Mouse (Mus musculus) left cerebral cortex, adult 18-20 months (tissue): Measurements from ENCODE around the gene Hadh. TPM values are rescaled to one million over a fixed set of nuclear protein-coding genes. Genes with fewer than 3 reads are reported as not detected.

Source experiments
- DNase-seq, 2 experiments: peaks; one replicate each; pipeline ENCODE4 v3.0.0; 2021 to 2022; ENCODE audit warnings: low spot score in 2 of 2, mixed read lengths in 1 of 2
- total RNA-seq, 2 experiments: library from RNA; stranded (reverse); gene quantifications; 2 replicates each; pipeline ENCODE4 v1.2.3; 2021

Gene Hadh
- total RNA-seq, 2 experiments from 2014 or later = 18.7 to 20.3 TPM

DNA sequence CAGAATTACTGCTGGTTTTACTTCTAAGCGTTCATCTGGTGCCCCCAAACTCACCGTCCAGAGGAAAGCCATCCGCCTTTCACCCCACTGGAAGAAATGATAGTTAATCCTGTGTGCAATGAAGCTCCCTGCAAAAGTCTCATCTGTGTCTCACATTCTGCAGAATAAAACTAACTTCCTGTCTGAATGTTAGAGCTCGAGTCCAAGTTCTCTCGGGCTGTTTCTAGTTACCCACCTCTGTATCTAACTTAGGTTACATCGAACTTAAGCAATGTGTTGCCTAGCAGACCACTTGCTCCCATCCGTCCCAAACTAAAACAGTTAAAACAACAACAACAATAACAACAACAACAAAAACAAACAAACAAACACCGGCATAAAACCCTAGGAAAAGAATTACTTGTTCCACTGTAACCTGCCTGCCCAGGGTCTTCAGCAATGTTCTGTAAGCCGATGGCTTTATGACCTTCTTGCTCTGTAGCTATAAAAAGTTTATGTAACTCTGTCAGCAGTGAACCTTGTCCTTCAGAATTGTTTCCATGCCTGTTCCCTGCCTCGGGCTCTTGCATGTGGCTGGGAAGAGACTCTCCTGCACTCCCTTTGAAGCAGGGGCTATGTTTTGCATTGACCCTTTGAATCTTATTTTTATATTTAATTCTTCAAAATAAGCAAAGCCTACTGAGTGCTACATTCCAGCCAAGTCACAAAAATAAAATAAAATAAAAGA lies 636 bp upstream of the Hadh start:
- no peak for DNase-seq

GRCm38 (mm10) chr3:131271157-131271556 lies 744 bp downstream of the Hadh start:
- no peak for DNase-seq

DNA sequence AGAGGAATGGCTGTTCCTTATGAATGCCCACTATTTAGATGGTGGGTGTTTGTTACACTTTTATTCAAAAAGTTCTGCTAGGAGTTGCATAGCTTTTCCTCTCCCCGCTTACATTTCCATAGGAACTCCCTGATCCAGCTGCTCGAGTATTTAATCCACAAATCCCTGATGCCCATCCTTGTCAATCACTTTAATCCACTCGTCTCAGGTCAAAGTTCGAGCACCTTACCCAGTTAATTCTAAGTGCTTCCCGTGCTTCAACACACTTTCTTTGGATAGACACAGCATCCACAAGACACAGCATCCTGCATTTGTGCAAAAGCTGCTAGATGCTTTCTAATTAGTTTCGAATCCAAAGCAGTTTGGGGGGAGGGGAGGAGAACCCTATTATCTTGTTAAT lies 1.5 kb downstream of the Hadh start:
- no peak for DNase-seq

DNA sequence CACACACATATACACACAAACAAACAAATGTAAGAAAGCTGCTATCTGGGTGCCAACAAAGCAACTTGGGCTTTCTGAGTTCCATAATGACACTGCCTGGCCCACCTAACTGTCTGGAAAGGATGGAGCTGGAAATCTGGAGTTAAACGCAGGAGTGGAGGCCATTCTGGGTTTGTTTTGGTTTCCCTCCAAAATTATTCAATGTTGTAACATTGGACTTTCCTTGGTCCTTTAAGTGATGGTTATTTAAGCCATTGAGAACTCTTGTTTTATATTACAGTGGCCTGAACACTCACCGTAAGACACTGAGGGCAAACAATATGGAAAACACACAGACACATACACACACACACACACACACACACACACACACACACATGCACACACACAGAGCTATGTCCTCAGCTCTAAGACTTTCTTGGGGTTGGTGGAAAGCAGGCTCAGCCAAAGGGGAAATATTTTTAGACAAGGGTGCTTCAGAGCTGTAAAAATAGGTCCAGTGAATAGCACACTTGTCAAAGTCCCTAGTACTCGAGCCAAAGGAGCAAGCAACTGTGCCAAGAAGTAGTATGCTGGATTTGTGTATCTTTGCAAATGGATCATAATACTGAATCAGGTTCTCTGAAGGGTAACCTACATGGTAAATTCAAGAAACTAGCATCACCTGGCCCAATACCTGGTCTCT lies 5.4 kb downstream of the Hadh start:
- DNase-seq = no peak

DNA sequence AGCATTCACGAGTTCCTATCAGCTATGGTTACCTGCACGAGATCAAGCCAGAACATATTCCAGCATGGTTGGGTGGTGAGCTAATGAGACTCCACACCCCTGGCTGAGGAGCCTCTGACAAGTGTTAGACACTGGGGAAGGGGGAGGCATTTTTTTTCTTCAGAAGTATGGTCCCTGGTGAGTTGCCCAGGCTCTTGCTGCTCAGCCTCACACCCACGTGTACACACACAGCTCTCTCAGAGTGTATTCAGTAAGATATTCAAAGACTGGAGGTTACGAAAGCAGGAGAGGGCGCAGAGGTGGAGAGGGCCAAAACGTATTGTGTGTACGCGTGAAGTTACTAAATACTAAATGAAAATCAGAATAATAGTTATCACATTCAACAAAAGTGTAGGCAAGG lies 6.4 kb downstream of the Hadh start:
- DNase-seq = peak in 1 of 2 experiments; percentile 9

DNA sequence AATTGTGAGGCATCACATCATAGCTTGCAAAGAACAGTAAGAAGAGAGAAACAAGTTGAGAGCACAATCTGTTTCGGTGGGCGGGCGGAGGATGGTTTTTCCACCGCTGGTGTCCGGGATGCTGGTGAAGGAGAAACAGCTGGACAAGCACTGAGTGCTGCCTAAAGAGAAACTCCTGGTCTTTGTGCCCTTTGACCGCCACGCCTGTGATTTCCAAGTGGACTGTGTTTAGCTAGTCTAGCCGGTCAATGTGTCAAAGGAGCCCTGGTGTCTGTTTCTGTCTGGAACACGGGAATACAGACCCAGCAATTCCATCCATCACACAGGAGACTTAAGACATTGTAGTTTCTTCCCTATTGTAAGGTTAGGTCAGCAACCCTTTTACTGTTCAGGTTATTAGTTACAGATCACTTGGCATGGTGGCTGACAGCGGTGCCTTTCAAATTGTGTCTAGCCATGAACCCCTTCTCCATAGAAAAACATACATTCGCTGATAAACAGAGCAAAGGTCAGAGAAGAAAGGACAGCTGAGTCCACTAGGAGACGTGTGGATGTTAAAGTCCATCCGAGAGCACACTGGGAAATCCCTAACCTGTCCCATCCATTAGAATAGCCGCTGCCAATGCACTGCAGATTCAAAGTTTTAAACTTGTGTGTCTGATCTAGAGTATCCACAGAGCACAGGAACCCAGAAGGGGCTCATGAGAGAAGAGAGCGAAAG lies 8.0 kb downstream of the Hadh start:
- no peak for DNase-seq

DNA sequence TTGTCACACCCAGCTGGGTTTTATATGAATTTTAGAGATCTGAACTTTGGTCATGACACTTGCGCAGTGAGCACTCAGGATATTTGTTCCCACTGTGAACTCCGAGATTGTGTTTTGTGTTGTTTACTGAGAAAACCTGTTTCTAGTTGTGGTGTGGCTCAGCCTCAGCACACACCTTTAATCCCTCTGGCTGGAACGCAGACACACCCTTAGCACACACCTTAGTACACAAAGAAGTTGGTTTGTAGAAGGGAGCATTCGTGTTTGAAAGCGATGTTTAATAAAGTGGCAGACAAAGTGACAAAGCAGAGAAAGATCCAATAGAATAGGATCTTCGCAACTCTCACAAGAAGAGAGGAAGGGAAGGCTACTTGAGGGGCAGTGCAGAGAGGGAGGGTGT lies 11.5 kb downstream of the Hadh start:
- no peak for DNase-seq

GRCm38 (mm10) chr3:131259392-131259965 lies 12.4 kb downstream of the Hadh start:
- no peak for DNase-seq

GRCm38 (mm10) chr3:131258921-131259320 lies 13.0 kb downstream of the Hadh start:
- no peak for DNase-seq

- no peak for DNase-seq
Measured at GRCm38 (mm10) chr3:131255399-131255981, 16.4 kb downstream of the Hadh start.

- no peak for DNase-seq
Measured at GRCm38 (mm10) chr3:131254991-131255390, 16.9 kb downstream of the Hadh start.

- DNase-seq = no peak
Measured at GRCm38 (mm10) chr3:131251601-131252000, 20.3 kb downstream of the Hadh start.

DNA sequence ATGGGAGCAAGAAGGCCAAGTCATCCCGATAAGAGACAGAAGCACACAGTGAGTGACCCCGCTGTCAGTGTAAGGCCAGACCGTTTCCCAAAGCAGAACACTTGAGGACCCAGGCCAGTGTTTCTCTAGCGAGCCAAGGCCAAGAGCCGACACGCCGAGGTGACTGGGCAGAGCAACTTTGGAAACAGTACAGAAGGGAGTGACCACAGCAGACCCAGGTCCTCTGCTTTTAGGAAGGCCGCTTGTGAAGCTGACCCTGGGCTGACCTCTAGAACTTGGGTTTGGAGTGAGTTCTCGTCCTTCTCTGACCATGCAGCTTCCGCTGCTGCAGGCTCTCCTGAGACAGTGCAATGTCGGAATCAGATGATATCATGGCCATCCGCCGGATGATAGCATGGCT lies 20.9 kb downstream of the Hadh start:
- no peak for DNase-seq

DNA sequence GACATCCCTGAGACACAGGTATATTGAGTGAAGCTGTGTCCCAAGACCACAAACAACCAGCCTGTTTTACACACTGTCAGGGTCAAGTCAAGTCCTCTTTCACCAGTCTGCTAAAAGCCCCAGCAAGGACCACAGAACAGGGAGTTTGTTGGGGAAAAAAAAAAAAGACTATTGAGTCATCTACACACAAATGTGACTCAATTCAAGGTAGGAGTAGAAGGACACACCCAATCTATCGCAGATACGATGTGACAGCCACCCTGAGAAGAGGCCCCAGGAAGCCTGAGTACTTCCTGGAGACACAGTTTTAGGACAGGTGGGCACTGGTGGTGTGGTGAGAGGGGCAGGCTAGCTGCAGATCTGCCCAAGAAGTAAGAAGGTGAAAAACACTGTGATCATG lies 21.6 kb downstream of the Hadh start:
- no peak for DNase-seq

DNA sequence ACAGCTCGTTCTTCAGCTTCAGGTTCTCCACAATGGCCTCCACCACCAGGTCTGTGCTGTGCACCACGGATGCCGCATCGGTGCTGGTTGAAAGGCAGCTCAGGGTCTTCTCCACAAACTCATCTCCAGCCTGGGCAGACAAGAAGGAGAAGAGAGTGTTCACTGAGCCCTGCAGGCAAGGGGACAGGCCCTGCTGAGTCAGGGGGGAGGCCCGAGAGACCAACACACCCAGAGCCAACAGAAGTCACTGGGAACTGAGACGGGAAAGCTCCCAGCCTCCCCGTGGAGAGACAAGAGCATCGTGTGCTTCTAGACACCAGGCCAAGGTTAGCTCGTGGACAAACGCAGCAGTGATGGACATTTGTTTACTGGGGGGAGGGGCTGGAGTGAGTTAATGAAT lies 23.5 kb downstream of the Hadh start:
- no peak for DNase-seq

DNA sequence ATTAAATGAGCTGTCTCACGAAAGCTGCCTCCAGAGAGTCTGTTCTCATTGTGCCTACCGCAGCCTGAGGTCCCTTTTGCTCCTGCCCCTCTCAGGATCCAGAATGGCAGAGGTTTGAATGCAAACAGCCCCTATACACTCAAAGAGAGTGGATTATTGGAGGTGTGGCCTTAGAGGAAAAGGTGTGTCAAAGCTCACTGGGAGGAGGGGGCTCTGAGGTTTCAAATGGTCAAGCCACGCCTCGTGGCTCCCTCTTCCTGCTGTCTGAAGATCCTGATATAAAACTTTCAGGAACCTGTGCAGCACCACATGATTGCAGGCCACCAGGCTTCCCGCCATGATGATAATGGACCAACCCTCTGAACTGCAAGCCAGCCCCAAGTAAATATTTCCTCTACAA lies 24.1 kb downstream of the Hadh start:
- DNase-seq = no peak

DNA sequence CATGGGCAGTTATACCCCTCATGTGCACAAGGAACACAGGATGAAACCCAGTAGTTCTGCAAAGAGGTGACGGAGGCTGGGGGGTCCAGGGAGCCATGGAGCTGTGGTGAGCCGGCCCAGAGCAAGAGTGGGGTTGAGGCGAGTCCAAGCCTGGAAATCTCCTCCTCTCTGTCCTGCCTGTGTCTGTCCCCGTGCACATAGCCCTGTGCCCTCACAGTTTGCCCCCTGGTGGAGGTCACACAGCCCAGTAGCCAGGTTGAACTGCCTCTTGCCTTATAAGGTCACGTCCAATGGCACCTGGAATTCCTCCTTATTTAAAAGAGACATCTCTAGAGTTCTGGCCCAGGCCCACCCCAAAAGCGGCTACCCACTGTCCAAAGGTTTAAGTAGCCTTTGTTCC lies 24.5 kb downstream of the Hadh start:
- no peak for DNase-seq

DNA sequence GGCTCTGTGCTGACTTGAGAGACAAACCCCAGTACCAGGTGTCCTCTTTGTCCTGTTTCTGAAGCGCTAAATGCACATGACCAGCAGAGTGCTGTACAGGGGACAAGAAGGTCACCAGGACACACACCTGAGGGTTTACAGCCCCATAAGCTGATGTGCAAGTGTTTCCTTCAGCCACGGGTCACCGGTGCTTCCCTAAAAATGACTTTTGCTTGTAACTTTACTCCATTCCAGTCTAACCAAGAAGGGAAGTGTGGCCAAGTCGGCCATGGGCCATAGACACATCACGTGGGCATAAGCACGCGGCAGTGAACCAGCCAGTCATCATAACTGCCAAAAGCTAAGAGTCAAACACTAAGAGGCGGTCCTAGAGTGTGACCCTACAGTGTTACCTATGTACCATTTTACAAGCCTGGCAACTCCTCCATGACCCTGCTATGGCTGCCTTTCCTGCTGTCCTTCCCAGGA lies 25.3 kb downstream of the Hadh start:
- no peak for DNase-seq

DNA sequence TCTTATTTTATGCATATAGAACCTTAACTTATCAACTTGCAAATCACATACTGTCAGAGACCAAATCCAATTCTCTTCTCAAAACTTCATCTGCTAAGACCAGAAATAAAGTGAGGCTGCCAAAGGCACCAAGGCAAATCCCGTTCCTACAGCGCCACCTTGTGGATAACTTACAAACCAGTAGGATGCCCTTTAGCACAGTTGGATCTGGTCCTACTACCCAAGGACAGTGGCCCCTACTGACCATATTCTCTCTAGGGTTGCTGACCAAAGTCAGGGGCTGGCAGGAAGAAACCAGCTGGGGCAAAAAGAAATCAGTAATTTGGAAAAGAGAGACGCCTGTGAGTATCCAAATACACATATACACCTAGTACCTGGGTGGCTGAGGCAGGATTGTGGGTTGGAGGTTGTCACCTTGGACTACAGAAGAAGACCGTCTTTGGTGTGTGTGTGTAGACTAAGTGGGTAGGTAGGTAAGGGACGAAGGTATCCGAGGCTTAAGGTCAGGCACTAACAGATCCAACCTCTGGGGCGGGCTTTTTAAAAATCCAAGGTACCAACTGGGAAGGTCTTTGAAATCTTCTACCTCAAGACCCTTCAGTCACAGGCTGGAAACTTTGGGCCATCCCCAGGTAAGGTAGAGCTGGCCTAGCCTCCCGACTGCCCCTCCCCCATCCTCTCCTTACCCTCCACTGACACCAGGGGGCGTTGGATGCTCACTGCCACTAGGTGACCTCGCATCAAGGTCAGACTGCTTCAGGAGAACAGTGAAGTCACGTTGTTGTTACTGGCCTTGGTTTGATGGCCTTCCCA lies 25.9 kb downstream of the Hadh start:
- peak; percentile 59 to 77 for DNase-seq

DNA sequence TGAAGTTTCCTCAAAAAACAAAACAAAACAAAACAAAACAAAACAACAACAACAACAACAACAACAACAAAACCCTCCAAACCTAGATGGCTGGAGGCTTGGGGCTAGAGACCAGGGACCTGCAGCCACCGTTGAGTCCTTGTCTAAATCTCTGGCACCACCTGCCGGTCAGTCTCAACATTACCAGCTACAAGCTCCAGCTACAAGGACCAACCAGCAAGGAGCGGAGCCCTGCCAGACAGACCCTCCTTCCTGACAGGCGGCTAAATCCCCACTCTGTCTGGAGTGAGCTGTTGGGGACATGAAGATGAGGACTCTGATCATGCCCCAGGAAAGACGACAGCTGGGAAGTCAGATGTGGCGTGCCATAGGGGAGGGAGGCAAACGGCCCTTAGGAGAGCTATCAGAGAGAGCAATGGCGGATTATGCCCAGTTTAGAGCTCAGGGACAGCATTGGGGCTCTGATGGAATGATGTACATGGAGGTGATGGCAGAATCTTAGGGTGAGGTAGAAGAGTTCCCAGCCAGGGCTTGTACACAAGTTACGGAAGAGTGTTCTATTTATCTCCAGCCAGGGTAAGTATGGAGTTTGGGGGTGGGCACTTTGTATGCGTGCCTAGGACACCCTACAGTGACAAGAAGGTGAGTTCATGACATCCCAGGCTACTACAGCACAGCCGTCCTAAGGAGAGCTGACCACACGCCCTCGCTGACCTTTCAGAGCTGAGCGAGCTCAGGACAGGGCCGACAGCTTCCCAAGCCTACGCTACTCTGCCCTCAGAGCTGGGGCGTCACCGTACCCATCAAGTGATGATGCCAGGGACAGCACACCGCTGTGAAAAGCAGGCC lies 33.9 kb downstream of the Hadh start:
- peak; percentile 75 to 83 for DNase-seq
